8 mouse cellular contexts compared by ENCODE assay signal in the genomic region with DNA sequence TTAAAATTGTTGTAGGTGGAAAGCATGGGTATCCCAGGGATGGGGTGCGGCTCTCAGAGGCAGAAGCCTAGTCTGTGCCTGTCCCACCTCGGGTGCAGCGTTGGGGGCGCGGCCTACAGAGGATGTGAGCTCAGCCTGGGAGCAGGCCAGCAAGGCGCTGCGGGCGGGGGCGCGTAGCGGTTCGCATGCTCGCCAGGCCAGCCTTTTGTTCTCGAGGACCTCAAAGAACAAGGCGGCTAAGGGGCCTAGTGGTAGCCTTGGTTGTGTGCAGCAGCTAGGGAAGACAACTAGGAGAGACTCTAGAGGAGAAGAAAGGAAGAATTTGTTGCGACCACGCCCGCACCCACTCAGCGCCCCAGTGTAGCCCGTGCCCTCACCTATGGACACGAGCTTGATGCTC. TPM values are rescaled to one million over a fixed set of nuclear protein-coding genes. Genes with fewer than 3 reads are reported as not detected.
DNase-seq lines count a peak whose midpoint lies in the region; ATAC-seq and TF ChIP-seq lines count a peak whose summit lies in the region.

No protein-coding gene starts in this region.

- no peak for TF ChIP-seq CTCF in ES-Bruce4 (IDR thresholded peaks at IDR 0.05; ENCODE audit: low read depth, low read length)
- TF ChIP-seq CTCF in layer of hippocampus, adult 2 months (conservative IDR thresholded peaks at IDR 0.05): no peak; the same call in 1 of the 2 replicates
- TF ChIP-seq CTCF in lung, adult 2 months (IDR thresholded peaks at IDR 0.05; ENCODE audit: insufficient read depth, low read length): no peak
- no peak for TF ChIP-seq CTCF in thymus, adult 2 months (IDR thresholded peaks at IDR 0.05; ENCODE audit: borderline replicate concordance, control insufficient read depth, extremely low read depth, insufficient read depth, low read length, poor library complexity)

- intact Hi-C loops in heart, postnatal 14 days (cut with DNase I): loop anchor here (5.0 kb wide), 3 partner anchors 107 to 147 kb away; a partner anchor contains a TSS

- no peak for TF ChIP-seq EP300 in ES-Bruce4 (IDR thresholded peaks at IDR 0.05; ENCODE audit: insufficient read depth, low read depth, low read length)

- H3K4me3 ChIP-seq in ES-Bruce4 (ENCODE audit: low read depth, low read length): peak overlapping the region; percentile 98
- peak overlapping the region; percentile 51 for H3K4me3 ChIP-seq in forebrain, embryonic 14.5 days (ENCODE audit: low read depth, low read length)
- H3K4me3 ChIP-seq in layer of hippocampus, adult 2 months: peak overlapping the region; percentile 70
- H3K4me3 ChIP-seq in lung, adult 2 months (replicated peaks; ENCODE audit: extremely low read depth, low read depth, low read length): peak overlapping the region; percentile 79
- H3K4me3 ChIP-seq in thymus, adult 2 months (ENCODE audit: control insufficient read depth, insufficient read depth, low read length): peak overlapping the region; percentile 78

- H3K4me2 ChIP-seq in forebrain, embryonic 14.5 days (ENCODE audit: low read length): peak overlapping the region; percentile 68

- no peaks in the 10 kb centered on the region for H3K9me3 ChIP-seq in ES-Bruce4 (replicated peaks; ENCODE audit: control insufficient read depth, insufficient read depth, low read length, poor library complexity, severe bottlenecking)
- H3K9me3 ChIP-seq in forebrain, embryonic 14.5 days (replicated peaks; ENCODE audit: control insufficient read depth, low read length): no peaks in the 10 kb centered on the region

- H3K4me1 ChIP-seq in ES-Bruce4 (ENCODE audit: control insufficient read depth, insufficient read depth, low read length): no peaks in the 10 kb centered on the region
- no peaks in the 10 kb centered on the region for H3K4me1 ChIP-seq in forebrain, embryonic 14.5 days (ENCODE audit: control insufficient read depth, insufficient read depth, low read length)
- H3K4me1 ChIP-seq in lung, adult 2 months (ENCODE audit: control insufficient read depth, insufficient read depth, low read length): no peaks in the 10 kb centered on the region; the same call in 1 of the 2 replicates
- peaks cover 28% of the 10 kb centered on the region for H3K4me1 ChIP-seq in thymus, adult 2 months (replicated peaks; ENCODE audit: control insufficient read depth, insufficient read depth, low read length)

- peak; percentile 69 for DNase-seq in cerebellum, adult 11 months
- peak; percentile 82 for DNase-seq in forebrain, embryonic 14.5 days (ENCODE audit: low spot score)
- peak; percentile 85 to 86 for DNase-seq in heart, postnatal 14 days
- DNase-seq in layer of hippocampus, adult 2 months (ENCODE audit: low spot score in 2 of 2): peak; percentile 45 to 62
- DNase-seq in lung, adult 2 months: peak; percentile 73
- DNase-seq in thymus, adult 2 months: peak; percentile 69

- peak overlapping the region; percentile 71 for H3K9ac ChIP-seq in ES-Bruce4 (ENCODE audit: low read depth, poor library complexity, severe bottlenecking)
- peak overlapping the region; percentile 76 for H3K9ac ChIP-seq in forebrain, embryonic 14.5 days (ENCODE audit: low read length)

- peak; percentile 54 for ATAC-seq in forebrain, embryonic 14.5 days
- peak; percentile 14; the same call in 1 of the 2 replicates for ATAC-seq in neutrophil, adult 5-6 weeks (ENCODE audit: extremely low read depth, insufficient number of reproducible peaks, low FRiP score, poor library complexity, severe bottlenecking)

- H3K27me3 ChIP-seq in ES-Bruce4 (ENCODE audit: control insufficient read depth, insufficient read depth, low read length, poor library complexity, severe bottlenecking): no peaks in the 10 kb centered on the region
- no peaks in the 10 kb centered on the region for H3K27me3 ChIP-seq in forebrain, embryonic 14.5 days (replicated peaks; ENCODE audit: control insufficient read depth, insufficient read depth, low read length)
- H3K27me3 ChIP-seq in thymus, adult 2 months (ENCODE audit: control insufficient read depth, insufficient read depth, low read length): no peaks in the 10 kb centered on the region

- H3K36me3 ChIP-seq in ES-Bruce4 (ENCODE audit: control insufficient read depth, insufficient read depth, low read length, poor library complexity, severe bottlenecking): peaks cover 25% of the 10 kb centered on the region
- peaks cover 24% of the 10 kb centered on the region for H3K36me3 ChIP-seq in forebrain, embryonic 14.5 days (ENCODE audit: control insufficient read depth, insufficient read depth, low read length)
- peaks cover 23% of the 10 kb centered on the region for H3K36me3 ChIP-seq in thymus, adult 2 months (ENCODE audit: control insufficient read depth, insufficient read depth, low read length)

- 37% methylated on average over 21 of the region's 21 CpGs for WGBS in forebrain, embryonic 14.5 days
- 43% methylated on average over 21 of the region's 21 CpGs for WGBS in lung, adult 2 months
- under 1% methylated on average over 21 of the region's 21 CpGs for WGBS in thymus, adult 2 months

- H3K27ac ChIP-seq in ES-Bruce4 (ENCODE audit: insufficient read depth, low read length): peak overlapping the region; percentile 85
- peak overlapping the region; percentile 87 for H3K27ac ChIP-seq in forebrain, embryonic 14.5 days (ENCODE audit: low read depth, low read length)
- peak overlapping the region; percentile 86 for H3K27ac ChIP-seq in layer of hippocampus, adult 2 months
- H3K27ac ChIP-seq in thymus, adult 2 months (ENCODE audit: control insufficient read depth, insufficient read depth, low read length): peak overlapping the region; percentile 75

- TF ChIP-seq POLR2A in ES-Bruce4 (IDR thresholded peaks at IDR 0.05; ENCODE audit: insufficient read depth, low read length): no peak
- TF ChIP-seq POLR2A in lung, adult 2 months (IDR thresholded peaks at IDR 0.05; ENCODE audit: borderline replicate concordance, extremely low read depth, low read depth, low read length): peak; percentile 56; the same call in 1 of the 2 replicates
- TF ChIP-seq POLR2A in thymus, adult 2 months (IDR thresholded peaks at IDR 0.05; ENCODE audit: control insufficient read depth, extremely low read depth, insufficient read depth, low read length, poor library complexity): 0 out of 2 replicates have a peak, but pooled peaks have one; percentile 32

RNA-seq across cellular contexts. Expression of a gene that starts 3.9 kb away (rescaled TPM):
- 288 and 325 TPM in 2 replicates for polyA plus RNA-seq in ES-Bruce4 (2011; ENCODE audit: insufficient read depth, insufficient read length, low read depth, missing spikeins)
- polyA plus RNA-seq in forebrain, embryonic 14.5 days (2014; fragmentation: Nextera tagmentation; extraction: Ambion mirVana): 88.1 and 103 TPM in 2 replicates
- total RNA-seq in heart, postnatal 14 days (2021): 100 to 1,000 TPM; 157 to 168 TPM
- 10 to 100 TPM; 77.1 to 78.0 TPM for total RNA-seq in layer of hippocampus, adult 2 months (2021)
- 579 and 648 TPM in 2 replicates for polyA plus RNA-seq in lung, adult 2 months (2012; rRNA removed)
- 1,056 and 1,114 TPM in 2 replicates for total RNA-seq in neutrophil, adult 5-6 weeks (2017)
- polyA plus RNA-seq in thymus, adult 2 months (2012; rRNA removed): 476 and 498 TPM in 2 replicates

RNA-seq across cellular contexts. Expression of a gene that starts 8.8 kb away (rescaled TPM):
- 154 and 169 TPM in 2 replicates for polyA plus RNA-seq in ES-Bruce4 (2011; ENCODE audit: insufficient read depth, insufficient read length, low read depth, missing spikeins)
- 26.1 and 37.9 TPM in 2 replicates for polyA plus RNA-seq in forebrain, embryonic 14.5 days (2014; fragmentation: Nextera tagmentation; extraction: Ambion mirVana)
- 10 to 100 TPM; 31.4 to 34.6 TPM for total RNA-seq in heart, postnatal 14 days (2021)
- 10 to 100 TPM; 31.8 to 39.5 TPM for total RNA-seq in layer of hippocampus, adult 2 months (2021)
- 63.1 and 63.9 TPM in 2 replicates for polyA plus RNA-seq in lung, adult 2 months (2012; rRNA removed)
- total RNA-seq in neutrophil, adult 5-6 weeks (2017): 61.5 and 63.0 TPM in 2 replicates
- polyA plus RNA-seq in thymus, adult 2 months (2012; rRNA removed): 97.7 and 111 TPM in 2 replicates

RNA-seq across cellular contexts. Expression of a gene that starts 24.9 kb away (rescaled TPM):
- 239 and 288 TPM in 2 replicates for polyA plus RNA-seq in ES-Bruce4 (2011; ENCODE audit: insufficient read depth, insufficient read length, low read depth, missing spikeins)
- 528 and 677 TPM in 2 replicates for polyA plus RNA-seq in forebrain, embryonic 14.5 days (2014; fragmentation: Nextera tagmentation; extraction: Ambion mirVana)
- total RNA-seq in heart, postnatal 14 days (2021): 100 to 1,000 TPM; 153 to 191 TPM
- 100 to 1,000 TPM; 137 to 175 TPM for total RNA-seq in layer of hippocampus, adult 2 months (2021)
- 1,085 and 1,289 TPM in 2 replicates for polyA plus RNA-seq in lung, adult 2 months (2012; rRNA removed)
- 816 and 927 TPM in 2 replicates for total RNA-seq in neutrophil, adult 5-6 weeks (2017)
- polyA plus RNA-seq in thymus, adult 2 months (2012; rRNA removed): 1,443 and 1,552 TPM in 2 replicates

RNA-seq across cellular contexts. Expression of a gene that starts 36.0 kb away (rescaled TPM):
- 27.6 and 30.5 TPM in 2 replicates for polyA plus RNA-seq in ES-Bruce4 (2011; ENCODE audit: insufficient read depth, insufficient read length, low read depth, missing spikeins)
- polyA plus RNA-seq in forebrain, embryonic 14.5 days (2014; fragmentation: Nextera tagmentation; extraction: Ambion mirVana): 60.2 and 65.0 TPM in 2 replicates
- total RNA-seq in heart, postnatal 14 days (2021): 10 to 100 TPM; 39.0 to 42.9 TPM
- 10 to 100 TPM; 61.4 to 71.4 TPM for total RNA-seq in layer of hippocampus, adult 2 months (2021)
- 99.6 and 108 TPM in 2 replicates for polyA plus RNA-seq in lung, adult 2 months (2012; rRNA removed)
- total RNA-seq in neutrophil, adult 5-6 weeks (2017): 124 and 125 TPM in 2 replicates
- polyA plus RNA-seq in thymus, adult 2 months (2012; rRNA removed): 94.6 and 111 TPM in 2 replicates

RNA-seq across cellular contexts. Expression of a gene that starts 36.5 kb away (rescaled TPM):
- 3.9 and 5.9 TPM in 2 replicates for polyA plus RNA-seq in ES-Bruce4 (2011; ENCODE audit: insufficient read depth, insufficient read length, low read depth, missing spikeins)
- 2.9 and 3.1 TPM in 2 replicates for polyA plus RNA-seq in forebrain, embryonic 14.5 days (2014; fragmentation: Nextera tagmentation; extraction: Ambion mirVana)
- total RNA-seq in heart, postnatal 14 days (2021): 10 to 100 TPM; 13.2 to 13.3 TPM
- 1 to 10 TPM; 1.6 to 2.1 TPM for total RNA-seq in layer of hippocampus, adult 2 months (2021)
- 26.1 and 38.3 TPM in 2 replicates for polyA plus RNA-seq in lung, adult 2 months (2012; rRNA removed)
- total RNA-seq in neutrophil, adult 5-6 weeks (2017): 31.2 and 32.5 TPM in 2 replicates
- 10.3 and 15.0 TPM in 2 replicates for polyA plus RNA-seq in thymus, adult 2 months (2012; rRNA removed)

Comparison
In these comparisons a context has a peak if more than half of its experiments do, and no peak if none do; other contexts are left out.
1. Peak in every context shown above with its lines: DNase-seq, ATAC-seq, H3K4me3 ChIP-seq and H3K27ac ChIP-seq.